Mouse (Mus musculus): Measurements from ENCODE around the gene Olfr48.

Gene Olfr48

GRCm38 (mm10) chr2:89848105-89848504 lies at the start of gene Olfr48:
Gene Olfr48 (minus strand): TSS chr2:89848205.
- in situ Hi-C loops (cut with MboI, MseI) = no loop called here

GRCm38 (mm10) chr2:89878137-89878536 lies 30.1 kb upstream of the Olfr48 start, which contains the start of gene Olfr1257:
Gene Olfr1257 (plus strand): TSS chr2:89878437.
- in situ Hi-C loops (cut with MboI, MseI) = no loop called here

GRCm38 (mm10) chr2:89849230-89849629 lies 1.2 kb upstream of the Olfr48 start:
- in situ Hi-C loops (cut with MboI, MseI) = no loop called here

- in situ Hi-C loops (cut with MboI, MseI) = no loop called here
These were observed 6.5 kb downstream of the Olfr48 start, which contains the start of gene Olfr1256 for GRCm38 (mm10) chr2:89841455-89841854. Gene Olfr1256 (minus strand): TSS chr2:89841555.

- in situ Hi-C loops (cut with MboI, MseI) = no loop called here
These were observed 27.8 kb downstream of the Olfr48 start for GRCm38 (mm10) chr2:89820216-89820615.

- in situ Hi-C loops (cut with MboI, MseI) = no loop called here
These were observed 36.3 kb downstream of the Olfr48 start, which contains the start of gene Olfr1255 for GRCm38 (mm10) chr2:89811751-89812150. Gene Olfr1255 (plus strand): TSS chr2:89812051.

- in situ Hi-C loops (cut with MboI, MseI) = no loop called here
These were observed 37.3 kb downstream of the Olfr48 start for GRCm38 (mm10) chr2:89810751-89811150.

GRCm38 (mm10) chr2:89799583-89799982 lies 48.4 kb downstream of the Olfr48 start:
- in situ Hi-C loops (cut with MboI, MseI) = no loop called here

- in situ Hi-C loops (cut with MboI, MseI) = no loop called here
These were observed 54.5 kb downstream of the Olfr48 start, which contains the start of gene Olfr1254 for GRCm38 (mm10) chr2:89793519-89793918. Gene Olfr1254 (minus strand): TSS chr2:89793619.

Measured in T-helper 1 cell (primary cell).